Mouse (Mus musculus): Measurements from ENCODE around the gene Perm1.
A peak's percentile ranks its signal among the peaks of the same experiment; 100 is the strongest.

Gene Perm1

DNA sequence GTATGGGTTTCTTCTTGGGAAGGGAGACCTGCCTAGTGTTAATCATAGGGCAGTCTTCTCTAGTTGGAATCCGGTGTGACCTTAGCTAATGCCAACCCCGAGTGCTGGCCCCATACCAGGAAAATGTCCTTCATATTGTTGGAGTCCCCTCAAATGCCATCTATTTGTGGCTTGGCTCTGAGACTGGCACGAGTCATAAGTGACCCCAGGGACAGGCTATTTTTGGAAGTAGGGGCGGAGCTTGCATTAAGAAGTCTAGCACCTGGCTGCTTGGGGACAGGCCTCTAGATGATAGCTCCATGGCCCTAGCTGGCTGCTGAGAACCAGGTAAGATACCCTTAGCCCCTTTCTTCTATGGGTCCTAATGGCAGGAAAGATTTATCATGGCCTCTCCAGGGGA, at the start of gene Perm1:
Gene Perm1, plus strand, starts transcription at position 220 of the 400 bp plus-strand sequence.
- DNase-seq (ENCODE audit: low spot score in 2 of 2) = no peak

DNA sequence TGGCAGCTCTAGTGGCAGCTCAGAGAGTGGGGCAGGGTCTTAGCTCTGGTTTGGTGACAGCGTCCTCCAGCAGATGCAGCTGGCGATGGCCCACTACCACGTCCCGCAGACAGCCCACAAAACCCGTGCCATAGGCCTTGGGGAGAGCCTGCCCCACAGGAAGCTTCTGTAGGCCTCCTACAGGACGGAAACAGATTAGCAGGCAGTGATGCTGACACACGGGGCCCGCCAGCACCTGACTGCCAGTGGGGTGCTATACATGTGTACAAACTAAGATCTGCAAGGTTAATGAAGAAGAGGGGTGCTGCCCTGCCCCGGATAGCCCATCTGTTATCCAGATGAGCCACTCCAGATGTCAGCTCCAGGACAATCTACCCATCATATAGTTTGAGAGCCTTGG, 49.2 kb upstream of the Perm1 start:
- DNase-seq (ENCODE audit: low spot score in 2 of 2) = no peak

DNA sequence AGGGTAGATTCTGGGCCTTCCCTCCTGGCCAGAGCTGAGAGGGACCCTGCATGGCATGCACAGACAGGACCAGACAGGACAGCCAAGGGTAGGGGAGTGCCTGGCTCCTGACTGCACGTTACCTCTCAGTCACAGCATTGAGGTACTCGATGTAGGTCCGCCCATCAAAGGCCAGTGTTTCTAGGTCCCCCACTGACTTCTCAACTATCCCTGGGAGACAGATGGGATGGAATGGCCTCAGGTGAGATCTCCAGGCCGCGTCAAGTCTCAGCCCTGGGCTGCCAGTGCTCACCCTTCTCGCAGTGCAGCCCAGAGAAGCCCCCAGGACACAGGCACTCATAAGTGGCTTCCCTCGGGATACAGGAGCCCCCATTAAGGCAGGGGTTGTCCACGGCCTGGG, 47.1 kb upstream of the Perm1 start:
- DNase-seq (ENCODE audit: low spot score in 2 of 2) = no peak

DNA sequence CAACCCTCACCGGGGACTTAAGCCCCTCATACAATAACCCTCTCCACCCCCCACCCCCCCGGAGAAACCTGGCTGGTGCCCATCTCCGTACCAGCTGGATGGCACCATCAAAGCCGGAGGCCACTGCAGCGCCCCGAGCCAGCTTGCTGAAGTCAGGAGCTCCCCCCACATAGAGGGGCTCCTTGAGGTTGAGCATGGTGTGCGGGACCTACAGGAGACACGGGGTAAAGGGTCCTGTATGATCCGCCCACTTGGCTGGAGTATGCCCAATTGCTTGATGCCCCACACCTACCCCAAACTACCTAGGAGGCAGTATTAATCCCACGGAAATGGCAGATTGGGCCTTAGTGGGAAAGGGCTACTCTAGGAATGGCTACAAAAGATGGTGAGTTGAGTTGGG, 46.5 kb upstream of the Perm1 start:
- no peak for DNase-seq (ENCODE audit: low spot score in 2 of 2)

DNA sequence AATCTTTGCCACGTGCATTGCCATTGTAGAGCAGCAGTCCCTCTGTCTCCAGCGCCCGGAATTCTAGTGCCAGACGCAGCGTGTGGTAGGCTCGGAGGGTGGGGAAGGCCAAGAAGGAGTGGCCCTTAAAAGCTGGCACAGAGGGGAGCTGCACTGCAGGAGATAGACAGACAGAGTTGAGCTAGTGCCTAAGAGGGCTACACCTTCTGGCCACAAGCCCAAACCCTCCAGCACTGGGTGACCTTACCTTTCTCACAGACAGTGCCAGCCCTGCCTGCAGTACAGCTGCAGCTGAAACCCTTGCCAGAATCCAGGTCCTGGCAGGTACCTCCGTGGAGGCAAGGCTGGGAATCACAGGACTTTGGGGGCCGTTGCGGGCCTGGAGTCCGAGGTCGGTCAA, 43.8 kb upstream of the Perm1 start:
- no peak for DNase-seq (ENCODE audit: low spot score in 2 of 2)

DNA sequence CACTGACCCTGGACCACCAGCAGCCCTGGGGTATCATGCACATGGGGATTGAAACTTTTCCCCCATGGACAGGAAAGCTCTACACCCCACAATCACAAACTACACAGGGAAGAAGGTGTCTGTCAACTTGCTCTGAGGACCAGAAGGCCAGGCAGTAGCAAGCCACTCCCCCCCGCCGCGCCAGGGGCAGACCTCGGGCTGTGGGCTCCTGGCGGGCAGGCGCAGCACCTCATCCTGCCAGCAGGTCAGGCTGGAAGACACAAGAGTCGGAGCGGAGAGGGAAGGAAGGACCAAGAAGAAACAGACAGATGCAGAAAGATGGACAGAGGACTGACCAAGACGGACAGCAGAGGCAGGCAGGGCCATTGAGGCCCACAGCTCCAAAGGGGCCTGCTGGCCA, 38.0 kb upstream of the Perm1 start:
- DNase-seq (ENCODE audit: low spot score in 2 of 2) = no peak

DNA sequence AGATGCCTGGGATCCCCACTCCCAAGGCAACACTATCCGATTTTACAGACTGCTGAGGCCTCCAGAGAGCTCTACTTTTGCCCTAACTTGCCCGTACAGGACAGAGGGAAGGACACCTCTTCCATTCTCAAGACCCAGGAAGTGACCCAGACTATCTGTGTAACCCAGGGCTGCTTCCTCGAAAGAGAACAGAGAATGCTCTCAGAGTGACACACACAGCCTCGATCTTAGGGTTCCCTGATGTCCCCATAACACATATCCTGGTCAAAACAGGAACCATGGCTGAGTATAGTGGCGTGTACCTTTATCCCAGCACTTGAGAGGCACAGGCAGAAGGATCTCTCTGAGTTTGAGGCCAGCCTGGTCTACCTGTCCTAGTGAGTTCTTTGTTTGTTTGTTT, 31.9 kb upstream of the Perm1 start:
- no peak for DNase-seq (ENCODE audit: low spot score in 2 of 2)

DNA sequence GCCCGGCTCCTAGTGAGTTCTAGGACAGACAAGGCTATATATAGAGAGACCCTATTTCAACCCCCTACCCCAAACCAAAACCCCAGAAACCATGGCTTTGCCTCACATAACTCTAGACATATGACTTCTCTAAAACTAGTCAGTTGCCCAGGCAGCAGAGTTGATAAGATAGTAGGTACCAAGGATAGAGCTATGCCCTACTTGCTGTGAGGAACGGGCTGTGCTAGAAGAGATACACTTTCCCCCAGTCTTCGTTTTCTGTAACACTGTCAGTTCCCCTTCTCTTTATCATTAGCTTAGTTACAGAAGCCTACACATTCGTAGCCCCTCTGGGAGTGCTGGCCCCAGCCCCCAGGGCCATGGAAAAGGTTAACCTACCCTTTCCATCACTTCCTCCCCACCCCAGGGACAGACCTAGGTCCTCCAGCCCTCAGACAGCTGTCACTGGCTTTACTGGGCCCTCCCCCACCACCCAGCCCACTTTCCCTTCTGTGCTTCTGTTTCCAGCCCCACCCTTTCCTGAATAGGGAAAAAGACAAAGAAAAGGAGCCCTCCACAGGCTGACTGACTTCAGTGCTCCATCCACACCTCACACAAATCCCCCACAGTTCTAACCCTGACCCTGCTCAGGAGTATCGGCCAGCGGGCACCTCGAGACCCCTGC, 31.2 kb upstream of the Perm1 start:
- DNase-seq (ENCODE audit: low spot score in 2 of 2) = no peak

DNA sequence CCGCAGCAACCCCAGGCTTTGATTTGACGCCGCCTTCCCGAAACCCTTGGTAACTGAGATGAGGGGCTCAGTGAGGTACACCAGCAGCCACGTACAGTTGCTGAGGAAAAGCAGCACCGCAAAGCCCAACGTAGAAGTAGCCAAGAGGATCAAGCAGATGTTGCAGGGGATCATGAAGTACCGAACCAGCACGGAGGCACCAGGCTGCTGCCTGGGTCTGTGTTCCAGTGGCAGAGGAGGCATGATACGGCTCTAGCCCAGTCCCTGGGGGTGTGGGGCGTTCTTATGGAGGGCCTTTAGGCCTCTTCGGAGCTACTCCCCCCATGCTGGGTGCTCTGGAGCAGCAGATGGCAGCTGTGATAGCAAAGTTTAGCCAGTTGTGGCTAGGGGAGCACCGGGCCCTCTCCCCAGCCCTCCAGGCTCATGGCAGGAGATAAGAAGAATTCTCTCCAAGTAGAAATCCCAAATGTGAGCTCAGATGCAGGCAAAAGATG, 30.2 kb upstream of the Perm1 start:
- DNase-seq (ENCODE audit: low spot score in 2 of 2) = no peak

DNA sequence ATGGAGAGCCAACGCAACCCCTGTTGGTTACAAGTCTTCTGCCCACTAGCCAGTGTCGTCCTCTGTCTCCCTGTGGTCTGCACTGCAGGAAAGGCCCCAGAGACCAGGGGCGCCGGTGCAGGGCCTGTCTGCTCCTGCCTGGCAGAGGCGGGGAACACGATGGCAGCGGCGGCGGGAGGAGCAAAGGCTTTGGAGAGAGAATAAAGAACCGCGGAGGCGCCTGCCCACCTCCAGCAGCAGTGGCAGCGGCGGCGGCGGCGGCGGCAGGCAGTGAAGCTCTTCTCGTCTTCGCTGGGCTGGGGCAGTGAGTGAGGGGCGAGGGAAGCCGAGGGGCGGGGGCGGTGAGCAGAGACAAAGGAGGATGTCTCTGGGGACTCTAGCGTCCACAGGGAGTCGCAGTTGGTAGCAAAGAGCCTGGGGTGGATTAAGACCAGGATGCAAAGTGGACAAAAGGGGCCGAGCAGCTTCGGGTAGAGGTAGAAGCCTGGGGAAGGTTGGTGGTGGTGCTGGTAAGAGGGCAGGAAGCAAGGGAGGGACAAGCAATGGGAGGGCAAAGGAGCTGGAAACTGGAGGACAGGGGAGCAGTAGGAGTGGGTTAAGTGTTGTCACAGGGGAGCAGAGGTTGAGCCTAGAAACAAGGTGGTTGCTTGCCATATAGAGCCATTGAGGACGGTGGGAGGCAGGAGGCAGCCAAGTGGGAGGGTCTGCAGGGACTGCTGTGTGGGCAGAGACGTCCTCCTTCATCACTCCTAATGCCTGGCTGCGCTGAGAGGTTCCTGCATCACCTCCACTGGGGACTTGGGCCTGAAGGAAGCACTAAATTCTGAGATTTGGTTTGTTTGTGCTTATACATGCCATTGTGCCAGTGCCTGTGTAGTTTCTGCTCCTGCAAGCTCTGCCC, 29.5 kb upstream of the Perm1 start:
- DNase-seq (ENCODE audit: low spot score in 2 of 2) = peak in 1 of 2 experiments; percentile 30

DNA sequence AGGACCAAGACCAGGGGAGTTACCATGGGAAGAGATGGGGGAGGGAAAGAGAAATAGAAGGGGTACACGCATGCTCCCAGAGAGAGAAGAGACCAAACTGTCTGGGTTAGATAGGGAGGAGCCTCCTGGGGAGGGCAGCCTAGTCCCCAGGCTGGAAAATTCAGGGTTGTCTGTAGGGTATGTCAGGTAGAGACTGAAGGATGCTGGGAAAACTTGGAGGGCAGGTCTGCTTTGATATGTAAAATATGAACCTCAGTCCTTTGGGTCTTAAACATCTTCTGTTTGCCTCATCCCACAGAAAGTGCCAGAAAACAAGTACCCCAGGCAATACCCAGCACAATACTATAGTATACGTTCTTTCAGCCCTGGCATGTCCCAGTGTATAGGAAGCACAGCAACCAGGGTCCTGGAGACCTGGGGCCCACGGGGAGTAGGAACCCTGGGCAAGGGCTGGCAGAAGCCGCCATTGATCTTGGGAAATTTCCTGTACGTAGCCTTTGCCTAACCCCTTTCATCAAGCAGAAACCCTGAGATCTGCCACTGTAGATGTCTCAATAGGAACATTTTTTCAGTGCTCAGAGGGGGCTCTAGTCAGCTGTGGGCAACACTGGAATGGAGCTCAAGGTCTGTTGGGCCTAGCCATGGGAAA, 27.4 kb upstream of the Perm1 start:
- DNase-seq (ENCODE audit: low spot score in 2 of 2) = no peak

DNA sequence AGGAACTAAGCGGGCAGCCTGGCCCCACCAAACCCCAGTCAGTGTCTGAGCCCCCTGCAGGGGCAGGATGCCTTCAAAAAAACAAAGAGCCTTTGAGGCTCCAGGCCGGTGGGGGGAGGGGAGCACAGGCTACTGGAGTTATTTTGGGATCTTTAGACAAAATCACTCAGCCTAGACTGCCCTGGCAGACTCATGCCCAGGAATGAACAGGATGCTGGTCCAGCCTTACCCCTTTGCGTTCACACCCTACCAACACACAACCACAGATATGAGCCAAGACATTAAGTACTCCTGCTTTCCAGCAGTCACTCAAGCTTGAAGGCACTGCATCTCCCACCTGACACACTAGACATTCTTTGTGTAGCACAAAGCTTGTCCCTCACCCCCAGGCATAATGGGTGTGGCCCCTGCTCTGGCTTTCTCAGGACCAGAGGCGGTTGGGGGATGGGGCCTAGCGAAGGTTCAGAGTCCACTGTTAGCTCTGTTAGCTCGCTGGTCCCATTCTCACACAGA, 26.8 kb upstream of the Perm1 start:
- DNase-seq (ENCODE audit: low spot score in 2 of 2) = no peak

DNA sequence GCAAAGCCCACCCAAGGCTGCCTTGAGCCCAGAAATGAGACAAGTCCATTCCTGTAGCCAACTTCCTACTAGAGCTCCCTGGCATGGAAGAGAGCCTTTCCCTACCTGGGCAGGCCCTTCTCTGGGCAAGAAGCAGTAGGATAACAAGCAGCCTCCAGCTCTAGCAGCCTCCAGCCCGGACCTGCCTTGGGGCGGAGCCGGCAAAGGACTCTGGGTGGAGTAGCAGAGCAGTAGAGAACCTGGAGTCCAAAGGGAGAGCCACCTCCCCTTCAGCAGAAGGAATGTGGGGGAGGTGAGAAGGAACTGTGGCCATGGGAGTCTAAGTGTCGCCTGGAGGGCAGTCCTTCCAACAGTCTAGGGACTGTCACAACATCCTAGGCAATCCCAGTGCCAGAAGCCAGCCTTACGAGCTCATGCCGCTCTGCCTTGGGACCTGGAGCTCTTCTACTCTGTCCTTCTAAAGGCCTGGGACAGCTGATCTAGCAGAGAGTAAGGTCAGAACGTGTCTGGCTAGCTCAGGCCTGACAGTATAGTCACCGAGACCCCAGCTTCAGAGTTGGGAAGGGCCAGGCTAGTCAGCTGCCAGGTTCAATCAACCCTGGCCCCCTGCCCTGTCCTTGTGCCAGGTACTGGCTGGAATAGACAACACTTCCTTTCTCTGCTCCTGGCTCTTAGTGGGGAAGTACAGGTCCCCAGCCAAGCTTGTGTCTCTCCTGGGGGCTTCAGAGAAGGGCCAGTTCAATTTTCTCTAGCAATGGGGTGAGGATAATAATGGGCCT, 23.1 kb upstream of the Perm1 start:
- DNase-seq (ENCODE audit: low spot score in 2 of 2) = peak in 1 of 2 experiments; percentile 32

DNA sequence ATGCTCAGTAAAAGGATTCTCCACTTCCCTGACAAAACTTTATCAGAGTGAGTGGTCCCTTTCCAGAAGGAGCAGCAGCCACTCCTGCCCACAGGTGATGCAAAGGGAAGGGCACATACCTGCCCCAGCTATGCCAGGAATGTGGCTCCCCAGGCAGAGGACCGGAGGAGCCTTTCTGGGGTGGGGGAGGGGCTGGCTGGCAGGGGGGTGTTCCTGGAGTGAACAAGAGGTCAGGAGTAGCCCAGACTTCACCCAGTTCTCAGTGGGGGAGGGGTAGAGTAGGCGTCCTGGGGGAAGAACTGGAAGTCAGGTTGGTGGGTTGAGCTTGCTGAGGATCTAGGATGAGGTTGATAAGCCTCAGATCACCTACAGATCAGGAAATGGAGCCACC, 22.5 kb upstream of the Perm1 start:
- DNase-seq (ENCODE audit: low spot score in 2 of 2) = no peak

DNA sequence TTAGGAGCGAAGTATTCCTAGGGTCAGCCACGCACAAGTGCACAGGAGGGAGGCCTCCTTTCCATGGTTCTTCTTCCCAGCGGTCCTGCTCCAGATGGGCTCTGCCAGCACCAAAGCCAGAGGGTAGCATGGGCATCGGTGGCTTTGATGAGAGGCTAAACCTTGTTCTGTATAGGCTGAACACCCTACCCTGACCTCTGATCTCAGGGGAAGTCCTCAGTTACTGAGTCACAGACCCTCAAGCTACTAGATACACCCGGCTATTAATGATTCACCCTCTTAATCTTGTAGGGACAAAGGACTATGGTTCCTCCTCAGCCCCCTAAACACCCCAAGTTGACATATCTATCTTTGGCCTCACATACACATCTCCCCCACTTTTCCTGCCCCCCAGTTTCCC, 21.8 kb upstream of the Perm1 start:
- DNase-seq (ENCODE audit: low spot score in 2 of 2) = no peak

DNA sequence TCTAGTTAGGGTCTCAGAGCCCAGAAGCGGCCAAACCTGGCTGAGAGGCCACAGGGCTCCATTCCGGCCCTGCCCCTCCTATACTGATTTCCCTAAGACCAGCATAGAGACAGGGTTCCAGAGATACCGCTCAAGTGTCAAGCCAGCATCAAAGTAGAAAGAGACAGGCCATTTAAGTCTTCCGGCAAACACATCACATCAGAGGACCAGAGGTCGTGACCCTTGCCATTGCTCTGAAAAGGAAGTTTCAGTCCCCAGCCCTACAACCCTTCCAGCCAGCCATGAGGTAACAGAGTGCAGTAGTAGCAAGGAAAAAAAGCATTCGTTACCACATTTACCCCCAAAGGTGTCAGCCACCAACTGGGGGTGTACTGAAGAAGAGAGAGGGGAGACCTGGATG, 21.3 kb upstream of the Perm1 start:
- no peak for DNase-seq (ENCODE audit: low spot score in 2 of 2)

DNA sequence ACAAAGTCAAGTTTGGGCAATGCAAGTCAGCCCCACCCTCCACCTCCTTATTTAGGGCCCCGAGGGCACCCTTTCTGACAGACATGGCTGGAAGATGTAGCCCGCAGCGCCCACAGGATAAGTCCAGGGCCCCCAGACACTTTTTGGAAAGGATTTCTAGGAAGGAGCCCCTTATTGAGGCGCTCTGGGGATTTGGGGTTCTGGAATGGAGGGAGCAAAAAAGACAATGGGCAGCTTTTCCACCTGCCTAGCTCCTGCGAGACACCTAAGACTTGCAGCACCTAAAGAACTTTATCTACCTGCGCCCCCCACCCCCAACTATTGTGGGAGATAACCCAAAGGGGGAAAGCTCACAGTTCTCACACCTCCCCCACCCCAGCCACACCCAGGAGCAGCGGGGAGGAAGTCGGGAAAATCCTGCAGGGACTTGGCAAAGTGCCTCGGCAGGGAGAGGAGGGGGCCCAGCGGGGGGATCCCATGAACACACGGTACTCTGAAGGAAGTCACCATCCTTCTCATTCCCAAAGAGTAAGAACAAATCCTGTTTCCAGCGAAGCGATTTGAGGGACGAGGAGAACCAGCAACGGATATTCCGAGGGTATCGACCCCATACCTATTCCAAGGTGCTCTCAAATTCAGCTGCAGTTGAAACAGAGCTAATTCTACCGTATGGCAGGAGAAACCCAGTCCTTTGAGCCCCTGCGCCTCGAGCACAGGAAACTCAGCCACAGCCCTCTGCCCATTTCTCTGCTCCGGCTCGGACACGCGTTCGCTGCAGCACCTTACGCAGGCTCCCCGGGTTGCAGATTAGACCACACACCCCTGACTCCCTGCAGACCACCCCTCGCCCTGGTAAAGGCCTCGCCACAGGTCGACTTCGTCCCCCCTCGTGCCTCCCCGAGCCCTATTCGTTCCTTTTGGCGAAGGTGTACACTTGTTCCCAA, 19.5 kb upstream of the Perm1 start:
- DNase-seq (ENCODE audit: low spot score in 2 of 2) = peak in 1 of 2 experiments; percentile 46

DNA sequence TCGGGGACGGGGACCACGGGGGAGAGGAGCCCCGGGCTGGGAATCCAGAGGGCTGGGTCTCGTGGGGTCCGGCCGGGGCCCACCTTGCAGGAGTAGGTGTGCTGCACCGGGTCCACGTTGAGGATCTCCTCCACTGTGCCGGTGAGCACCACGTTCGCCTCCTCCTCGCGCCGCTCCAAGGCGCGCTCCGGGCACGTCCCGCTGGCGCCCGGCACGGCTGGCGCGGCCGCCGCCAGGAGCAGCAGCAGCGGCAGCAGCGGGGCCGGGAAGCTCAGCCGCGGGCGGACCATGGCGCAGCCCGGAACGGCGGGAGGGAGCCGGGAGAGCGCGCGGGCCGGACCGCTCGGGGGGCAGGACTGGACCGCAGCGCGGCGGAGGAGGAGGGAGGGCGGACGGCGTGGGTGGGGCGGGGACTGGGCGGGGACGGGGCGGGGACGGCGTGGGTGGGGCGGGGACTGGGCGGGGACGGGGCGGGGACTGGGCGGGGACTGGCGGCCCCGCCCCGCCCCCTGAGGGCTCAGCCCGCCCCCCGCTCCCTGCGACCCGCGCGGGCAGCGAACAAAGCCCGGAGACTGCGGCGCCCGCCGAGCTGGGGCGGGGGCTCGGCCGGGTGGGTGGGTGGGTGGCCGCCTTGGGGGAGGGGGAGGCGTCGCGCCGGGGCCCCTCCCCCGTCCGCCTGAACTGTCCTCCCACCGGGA, 18.4 kb upstream of the Perm1 start, which contains the start of gene Agrn:
Gene Agrn, minus strand, starts transcription at position 358 of the 698 bp plus-strand sequence.
- peak; percentile 69 to 75 for DNase-seq (ENCODE audit: low spot score in 2 of 2)

DNA sequence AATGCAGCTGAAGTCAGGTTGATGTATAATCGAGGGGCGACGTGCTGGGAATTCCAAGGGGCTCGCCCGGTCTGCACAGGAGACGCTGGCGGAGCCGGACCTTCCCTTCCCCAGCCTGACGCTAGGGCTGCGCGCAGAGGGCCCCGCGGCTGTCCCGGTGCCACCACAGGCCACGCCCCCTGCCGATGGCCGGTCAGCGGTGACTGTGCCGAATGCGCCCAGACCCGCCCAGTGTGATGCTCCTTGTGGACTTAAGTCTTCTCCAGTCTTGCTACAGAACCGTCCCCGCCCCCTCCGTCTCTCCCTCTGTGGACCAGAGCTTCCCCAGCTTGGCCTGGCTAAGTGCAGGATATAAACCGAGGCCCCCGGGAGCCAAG, 17.9 kb upstream of the Perm1 start:
- DNase-seq (ENCODE audit: low spot score in 2 of 2) = peak; percentile 85 to 93

Measured in spleen, postnatal 10 days (tissue).